Mouse (Mus musculus): ENCODE data around the gene Arhgap20. TPM values are rescaled to one million over a fixed set of nuclear protein-coding genes. Genes with fewer than 3 reads are reported as not detected.

Arhgap20 gene
- total and polyA plus RNA-seq, 3 experiments, result 3.5 to 29.6 (median 18.1) TPM

DNA sequence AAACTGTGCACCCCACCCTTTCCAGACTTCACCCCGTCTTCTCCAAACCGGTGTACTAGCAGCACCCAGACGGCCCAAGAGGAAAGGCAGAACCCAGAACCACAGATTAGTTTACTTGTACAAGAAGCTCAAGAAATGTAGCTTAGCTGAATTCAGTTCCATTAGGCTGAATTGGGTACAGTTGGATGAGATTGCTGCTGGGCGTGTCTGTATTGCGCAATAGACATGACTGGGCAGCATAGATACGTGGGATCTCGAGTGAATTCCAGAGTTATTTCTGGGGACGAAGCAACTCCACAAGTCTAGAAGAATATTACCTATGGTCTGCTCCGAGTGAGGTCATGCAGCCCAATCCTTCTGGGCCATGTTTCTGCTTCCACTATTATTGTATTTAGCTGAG is 26.8 kb upstream of the Arhgap20 start:
- intact Hi-C loops (cut with DNase I), result no loop called here
- WGBS, result 76% methylated on average over 9 of the region's 9 CpGs

DNA sequence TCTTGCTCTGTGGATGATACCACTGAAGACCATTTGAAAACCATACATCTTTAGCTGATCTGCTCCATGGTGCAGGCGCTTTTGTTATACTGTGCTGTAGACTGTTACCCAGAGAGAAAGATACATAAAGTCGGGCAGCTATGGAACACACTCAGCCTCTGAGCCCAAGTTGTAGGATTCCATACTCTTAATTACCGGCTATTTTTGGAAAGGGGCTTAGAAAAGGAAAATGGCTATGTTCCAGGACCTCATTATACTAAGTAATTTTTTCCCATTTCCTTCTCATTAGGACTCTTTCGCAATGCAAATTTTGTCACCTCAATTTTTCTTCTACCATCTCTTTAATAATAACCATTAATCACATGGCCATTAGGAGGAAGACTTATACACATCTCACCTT is 25.3 kb upstream of the Arhgap20 start:
- H3K4me1 ChIP-seq (ENCODE audit: control insufficient read depth, insufficient read depth, low read length), result no peaks in the 10 kb centered on the region
- H3K4me3 ChIP-seq, result no peak overlapping the region
- no peak overlapping the region for H3K27ac ChIP-seq
- H3K36me3 ChIP-seq (ENCODE audit: control insufficient read depth, insufficient read depth, low read length), result no peaks in the 10 kb centered on the region
- DNase-seq, result no peak
- intact Hi-C loops (cut with DNase I), result no loop called here
- no peak overlapping the region for H3K9ac ChIP-seq (ENCODE audit: low read depth, low read length)
- no peaks in the 10 kb centered on the region for H3K79me2 ChIP-seq (replicated peaks; ENCODE audit: control insufficient read depth, insufficient read depth, low read length)
- WGBS, result 81% methylated on average over 4 of the region's 4 CpGs
- TF ChIP-seq POLR2A (IDR thresholded peaks at IDR 0.05; ENCODE audit: insufficient read depth, low read depth, low read length), result no peak
- no peak for TF ChIP-seq EP300 (IDR thresholded peaks at IDR 0.05; ENCODE audit: insufficient read depth, low read depth, low read length)
- no peak for TF ChIP-seq CTCF (IDR thresholded peaks at IDR 0.05)
- H3K27me3 ChIP-seq (ENCODE audit: control insufficient read depth, insufficient read depth, low read length), result no peaks in the 10 kb centered on the region

More for the DNA sequence above, 26.8 kb upstream of the Arhgap20 start:
- H3K27me3 ChIP-seq (ENCODE audit: control insufficient read depth, insufficient read depth, low read length), result no peaks in the 10 kb centered on the region
- H3K4me1 ChIP-seq (ENCODE audit: control insufficient read depth, insufficient read depth, low read length), result no peaks in the 10 kb centered on the region
- TF ChIP-seq POLR2A (IDR thresholded peaks at IDR 0.05; ENCODE audit: insufficient read depth, low read depth, low read length) (no peak), CTCF (IDR thresholded peaks at IDR 0.05) (no peak), EP300 (IDR thresholded peaks at IDR 0.05; ENCODE audit: insufficient read depth, low read depth, low read length) (no peak)
- no peak overlapping the region for H3K9ac ChIP-seq (ENCODE audit: low read depth, low read length)
- H3K4me3 ChIP-seq, result no peak overlapping the region
- H3K79me2 ChIP-seq (replicated peaks; ENCODE audit: control insufficient read depth, insufficient read depth, low read length), result no peaks in the 10 kb centered on the region
- H3K27ac ChIP-seq, result no peak overlapping the region
- DNase-seq, result no peak
- no peaks in the 10 kb centered on the region for H3K36me3 ChIP-seq (ENCODE audit: control insufficient read depth, insufficient read depth, low read length)

DNA sequence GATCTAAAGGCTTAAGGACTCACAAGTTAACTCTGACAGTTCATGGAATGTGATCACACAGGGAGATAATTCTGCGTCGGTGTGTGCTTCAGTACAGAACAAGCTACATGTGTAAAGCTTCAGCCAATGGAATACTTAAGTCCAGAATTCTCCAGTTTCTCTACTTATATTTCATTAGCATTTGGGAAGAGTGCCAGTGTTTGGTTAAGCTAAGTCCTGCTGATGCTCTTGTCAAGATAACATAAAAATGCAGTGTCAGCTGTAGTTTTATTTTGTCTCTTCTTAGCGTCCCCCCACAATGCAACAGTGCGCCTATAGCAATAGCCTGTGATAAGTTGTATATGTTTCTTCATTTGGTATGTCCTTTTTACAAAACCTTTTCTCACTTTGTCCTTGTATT is 15.0 kb upstream of the Arhgap20 start:
- 67% methylated on average over 4 of the region's 4 CpGs for WGBS
- H3K27ac ChIP-seq, result no peak overlapping the region
- no peaks in the 10 kb centered on the region for H3K4me1 ChIP-seq (ENCODE audit: control insufficient read depth, insufficient read depth, low read length)
- no peaks in the 10 kb centered on the region for H3K36me3 ChIP-seq (ENCODE audit: control insufficient read depth, insufficient read depth, low read length)
- intact Hi-C loops (cut with DNase I), result no loop called here
- no peaks in the 10 kb centered on the region for H3K27me3 ChIP-seq (ENCODE audit: control insufficient read depth, insufficient read depth, low read length)
- H3K9ac ChIP-seq (ENCODE audit: low read depth, low read length), result no peak overlapping the region
- H3K79me2 ChIP-seq (replicated peaks; ENCODE audit: control insufficient read depth, insufficient read depth, low read length), result no peaks in the 10 kb centered on the region
- no peak for TF ChIP-seq EP300 (IDR thresholded peaks at IDR 0.05; ENCODE audit: insufficient read depth, low read depth, low read length)
- TF ChIP-seq CTCF (IDR thresholded peaks at IDR 0.05), result no peak
- TF ChIP-seq POLR2A (IDR thresholded peaks at IDR 0.05; ENCODE audit: insufficient read depth, low read depth, low read length), result no peak
- DNase-seq, result no peak
- H3K4me3 ChIP-seq, result no peak overlapping the region

DNA sequence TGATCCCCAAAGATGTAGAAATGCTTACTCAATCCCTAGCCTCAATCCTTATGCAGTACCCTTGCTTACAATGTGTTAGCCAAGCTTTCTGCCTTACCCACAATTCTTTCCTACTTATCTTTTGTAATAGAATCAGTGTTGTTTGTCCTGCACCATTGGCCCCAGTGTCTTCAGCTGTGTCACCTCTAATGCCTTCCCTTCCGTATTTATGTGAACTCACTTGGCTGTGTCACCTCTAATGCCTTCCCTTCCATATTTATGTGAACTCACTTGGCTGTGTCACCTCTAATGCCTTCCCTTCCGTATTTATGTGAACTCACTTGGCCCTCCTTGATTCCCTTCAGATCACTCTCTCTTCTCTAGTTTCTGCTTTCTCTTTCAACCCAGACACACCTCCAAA is 4.1 kb upstream of the Arhgap20 start:
- WGBS, result 77% methylated on average over 2 of the region's 2 CpGs
- Histone ChIP-seq H3K79me2 (replicated peaks; ENCODE audit: control insufficient read depth, insufficient read depth, low read length) (no peaks in the 10 kb centered on the region), H3K4me1 (ENCODE audit: control insufficient read depth, insufficient read depth, low read length) (no peaks in the 10 kb centered on the region; the same call in 1 of the 2 replicates), H3K27me3 (ENCODE audit: control insufficient read depth, insufficient read depth, low read length) (no peaks in the 10 kb centered on the region; the same call in 1 of the 2 replicates), H3K36me3 (ENCODE audit: control insufficient read depth, insufficient read depth, low read length) (no peaks in the 10 kb centered on the region), H3K27ac (no peak overlapping the region), H3K9ac (ENCODE audit: low read depth, low read length) (no peak overlapping the region), H3K4me3 (no peak overlapping the region)
- intact Hi-C loops (cut with DNase I), result loop anchor here (10.0 kb wide), 2 partner anchors 126 to 366 kb away; no protein-coding TSS in a partner anchor
- TF ChIP-seq CTCF (IDR thresholded peaks at IDR 0.05) (no peak), POLR2A (IDR thresholded peaks at IDR 0.05; ENCODE audit: insufficient read depth, low read depth, low read length) (no peak), EP300 (IDR thresholded peaks at IDR 0.05; ENCODE audit: insufficient read depth, low read depth, low read length) (no peak)
- DNase-seq, result no peak

DNA sequence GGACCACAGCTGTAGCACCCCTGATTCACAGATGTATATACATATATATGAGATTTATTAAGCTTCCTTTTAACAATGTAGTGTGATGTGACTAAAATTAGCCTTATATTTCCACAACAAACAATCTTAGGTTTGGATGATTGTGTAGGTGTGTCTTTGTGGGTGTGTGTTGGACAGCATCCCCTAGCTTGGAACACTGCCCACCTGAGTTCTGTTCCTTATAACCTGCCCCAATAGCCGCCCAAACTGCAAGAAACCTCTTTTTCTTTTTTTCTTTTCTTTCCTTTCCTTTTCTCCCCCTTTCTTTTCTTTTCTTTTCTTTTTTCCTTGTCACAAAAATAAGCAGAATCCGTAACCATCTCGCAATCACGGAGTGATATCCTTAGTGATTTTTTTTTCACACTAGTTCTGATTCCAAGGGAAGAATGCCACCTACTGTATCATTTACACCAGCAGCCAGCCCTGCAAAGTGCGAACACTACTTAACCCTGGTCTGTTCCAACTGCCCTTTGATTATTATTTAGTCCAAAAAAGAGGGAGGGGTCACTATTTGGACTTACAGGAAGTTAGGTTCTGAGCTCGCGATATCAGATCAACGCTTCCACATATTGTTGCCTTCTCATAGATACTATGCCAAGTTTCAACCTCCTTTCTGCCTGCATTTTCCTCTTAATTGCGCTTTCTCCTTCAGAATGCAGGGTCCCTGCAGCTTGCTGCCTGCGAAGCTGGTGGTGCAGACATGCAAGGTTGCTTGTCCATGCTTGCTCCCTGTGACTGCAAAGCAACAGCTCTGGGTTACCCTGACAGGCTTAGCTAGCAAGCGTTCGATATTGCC is 879 bp upstream of the Arhgap20 start:
- Histone ChIP-seq H3K27ac (peak overlapping the region; percentile 65; the same call in 1 of the 2 replicates), H3K36me3 (ENCODE audit: control insufficient read depth, insufficient read depth, low read length) (no peaks in the 10 kb centered on the region), H3K9ac (ENCODE audit: low read depth, low read length) (peak overlapping the region; percentile 70), H3K79me2 (replicated peaks; ENCODE audit: control insufficient read depth, insufficient read depth, low read length) (no peaks in the 10 kb centered on the region), H3K4me1 (ENCODE audit: control insufficient read depth, insufficient read depth, low read length) (peaks cover 2% of the 10 kb centered on the region), H3K27me3 (ENCODE audit: control insufficient read depth, insufficient read depth, low read length) (no peaks in the 10 kb centered on the region; the same call in 1 of the 2 replicates), H3K4me3 (peak overlapping the region; percentile 78)
- DNase-seq, result no peak
- 3% methylated on average over 12 of the region's 12 CpGs for WGBS
- peak; percentile 60 for TF ChIP-seq CTCF (IDR thresholded peaks at IDR 0.05)
- TF ChIP-seq POLR2A (IDR thresholded peaks at IDR 0.05; ENCODE audit: insufficient read depth, low read depth, low read length), result no peak
- no peak for TF ChIP-seq EP300 (IDR thresholded peaks at IDR 0.05; ENCODE audit: insufficient read depth, low read depth, low read length)
- intact Hi-C loops (cut with DNase I), result loop anchor here (2.0 to 10.0 kb wide), 3 partner anchors 129 to 429 kb away; no protein-coding TSS in a partner anchor

Measured in heart, adult 2 months (tissue).